Mouse (Mus musculus): ENCODE results near the gene Gm20388. TPM values are rescaled to one million over a fixed set of nuclear protein-coding genes. Genes with fewer than 3 reads are reported as not detected.
A peak's percentile ranks its signal among the peaks of the same experiment; 100 is the strongest.

Gene Gm20388
- polyA plus RNA-seq, 1 experiment: not detected

- 39% methylated on average over 4 of the region's 4 CpGs for WGBS
- TF ChIP-seq CTCF (IDR thresholded peaks at IDR 0.05; ENCODE audit: insufficient read depth, low read depth, low read length): no peak
- TF ChIP-seq POLR2A (IDR thresholded peaks at IDR 0.05; ENCODE audit: insufficient read depth, low read depth, low read length): no peak
- Histone ChIP-seq H3K27ac (ENCODE audit: insufficient read depth, low read depth, low read length) (no peak overlapping the region), H3K4me1 (ENCODE audit: control insufficient read depth, insufficient read depth, low read length) (peaks cover 3% of the 10 kb centered on the region; the same call in 1 of the 2 replicates), H3K4me3 (ENCODE audit: insufficient read depth, low read depth, low read length) (no peak overlapping the region)
Observed at GRCm38 (mm10) chr8:123071176-123071575, 3160.5 kb downstream of the Gm20388 start.

- TF ChIP-seq CTCF (IDR thresholded peaks at IDR 0.05; ENCODE audit: insufficient read depth, low read depth, low read length): no peak
- TF ChIP-seq POLR2A (IDR thresholded peaks at IDR 0.05; ENCODE audit: insufficient read depth, low read depth, low read length): no peak
- WGBS: 93% methylated on average over 6 of the region's 6 CpGs
Observed at GRCm38 (mm10) chr8:123077213-123077612, 3166.6 kb downstream of the Gm20388 start.

GRCm38 (mm10) chr8:123082993-123083392 is 3172.4 kb downstream of the Gm20388 start:
- 75% methylated on average over 6 of the region's 6 CpGs for WGBS
- peaks cover 18% of the 10 kb centered on the region for H3K4me1 ChIP-seq (ENCODE audit: control insufficient read depth, insufficient read depth, low read length)
- peak overlapping the region; percentile 92 for H3K27ac ChIP-seq (ENCODE audit: insufficient read depth, low read depth, low read length)
- no peak overlapping the region for H3K4me3 ChIP-seq (ENCODE audit: insufficient read depth, low read depth, low read length)
- TF ChIP-seq POLR2A (IDR thresholded peaks at IDR 0.05; ENCODE audit: insufficient read depth, low read depth, low read length) (no peak), CTCF (IDR thresholded peaks at IDR 0.05; ENCODE audit: insufficient read depth, low read depth, low read length) (no peak)

More at GRCm38 (mm10) chr8:123077213-123077612, 3166.6 kb downstream of the Gm20388 start:
- Histone ChIP-seq H3K4me1 (ENCODE audit: control insufficient read depth, insufficient read depth, low read length) (no peaks in the 10 kb centered on the region), H3K4me3 (ENCODE audit: insufficient read depth, low read depth, low read length) (no peak overlapping the region), H3K27ac (ENCODE audit: insufficient read depth, low read depth, low read length) (no peak overlapping the region)

GRCm38 (mm10) chr8:123083610-123084009 is 3173.0 kb downstream of the Gm20388 start:
- Histone ChIP-seq H3K4me3 (ENCODE audit: insufficient read depth, low read depth, low read length) (no peak overlapping the region), H3K4me1 (ENCODE audit: control insufficient read depth, insufficient read depth, low read length) (peaks cover 18% of the 10 kb centered on the region), H3K27ac (ENCODE audit: insufficient read depth, low read depth, low read length) (peak overlapping the region; percentile 96)
- no peak for TF ChIP-seq POLR2A (IDR thresholded peaks at IDR 0.05; ENCODE audit: insufficient read depth, low read depth, low read length)
- TF ChIP-seq CTCF (IDR thresholded peaks at IDR 0.05; ENCODE audit: insufficient read depth, low read depth, low read length): no peak
- 35% methylated on average over 12 of the region's 12 CpGs for WGBS

- no peak for TF ChIP-seq CTCF (IDR thresholded peaks at IDR 0.05; ENCODE audit: insufficient read depth, low read depth, low read length)
- Histone ChIP-seq H3K4me1 (ENCODE audit: control insufficient read depth, insufficient read depth, low read length) (peaks cover 18% of the 10 kb centered on the region), H3K27ac (ENCODE audit: insufficient read depth, low read depth, low read length) (no peak overlapping the region), H3K4me3 (ENCODE audit: insufficient read depth, low read depth, low read length) (no peak overlapping the region)
- 89% methylated on average over 9 of the region's 9 CpGs for WGBS
Observed at GRCm38 (mm10) chr8:123087289-123087688, 3176.6 kb downstream of the Gm20388 start.

- no peak for TF ChIP-seq POLR2A (IDR thresholded peaks at IDR 0.05; ENCODE audit: insufficient read depth, low read depth, low read length)
- TF ChIP-seq CTCF (IDR thresholded peaks at IDR 0.05; ENCODE audit: insufficient read depth, low read depth, low read length): no peak
- 0 out of 2 replicates have a peak overlapping the region, but pooled peaks have one; percentile 29 for H3K27ac ChIP-seq (ENCODE audit: insufficient read depth, low read depth, low read length)
Observed at GRCm38 (mm10) chr8:123097216-123097615, 3186.6 kb downstream of the Gm20388 start.

GRCm38 (mm10) chr8:123097786-123098584 is 3187.3 kb downstream of the Gm20388 start:
- Histone ChIP-seq H3K4me3 (ENCODE audit: insufficient read depth, low read depth, low read length) (no peak overlapping the region), H3K27ac (ENCODE audit: insufficient read depth, low read depth, low read length) (0 out of 2 replicates have a peak overlapping the region, but pooled peaks have one; percentile 29), H3K4me1 (ENCODE audit: control insufficient read depth, insufficient read depth, low read length) (peaks cover 3% of the 10 kb centered on the region)
- WGBS: 57% methylated on average over 12 of the region's 12 CpGs
- TF ChIP-seq CTCF (IDR thresholded peaks at IDR 0.05; ENCODE audit: insufficient read depth, low read depth, low read length): no peak
- no peak for TF ChIP-seq POLR2A (IDR thresholded peaks at IDR 0.05; ENCODE audit: insufficient read depth, low read depth, low read length)

More at GRCm38 (mm10) chr8:123097216-123097615, 3186.6 kb downstream of the Gm20388 start:
- Histone ChIP-seq H3K4me1 (ENCODE audit: control insufficient read depth, insufficient read depth, low read length) (peaks cover 3% of the 10 kb centered on the region), H3K4me3 (ENCODE audit: insufficient read depth, low read depth, low read length) (no peak overlapping the region)
- 77% methylated on average over 11 of the region's 11 CpGs for WGBS

- 62% methylated on average over 8 of the region's 8 CpGs for WGBS
- no peak overlapping the region for H3K4me3 ChIP-seq (ENCODE audit: insufficient read depth, low read depth, low read length)
- TF ChIP-seq POLR2A (IDR thresholded peaks at IDR 0.05; ENCODE audit: insufficient read depth, low read depth, low read length): no peak
- TF ChIP-seq CTCF (IDR thresholded peaks at IDR 0.05; ENCODE audit: insufficient read depth, low read depth, low read length): no peak
- H3K27ac ChIP-seq (ENCODE audit: insufficient read depth, low read depth, low read length): no peak overlapping the region
- H3K4me1 ChIP-seq (ENCODE audit: control insufficient read depth, insufficient read depth, low read length): peaks cover 5% of the 10 kb centered on the region
Observed at GRCm38 (mm10) chr8:123100288-123100687, 3189.6 kb downstream of the Gm20388 start.

GRCm38 (mm10) chr8:123101244-123101643 is 3190.6 kb downstream of the Gm20388 start:
- H3K4me3 ChIP-seq (ENCODE audit: insufficient read depth, low read depth, low read length): no peak overlapping the region
- peaks cover 5% of the 10 kb centered on the region for H3K4me1 ChIP-seq (ENCODE audit: control insufficient read depth, insufficient read depth, low read length)
- no peak overlapping the region for H3K27ac ChIP-seq (ENCODE audit: insufficient read depth, low read depth, low read length)
- TF ChIP-seq CTCF (IDR thresholded peaks at IDR 0.05; ENCODE audit: insufficient read depth, low read depth, low read length) (no peak), POLR2A (IDR thresholded peaks at IDR 0.05; ENCODE audit: insufficient read depth, low read depth, low read length) (no peak)
- WGBS: 83% methylated on average over 4 of the region's 4 CpGs

All from olfactory bulb, adult 2 months (tissue).